ENCODE assay signal across 8 mouse cellular contexts in genomic region chr5:65937998-65938715, GRCm38 (mm10). TPM values are rescaled to one million over a fixed set of nuclear protein-coding genes. Genes with fewer than 3 reads are reported as not detected.
DNase-seq lines count a peak whose midpoint lies in the region; ATAC-seq and TF ChIP-seq lines count a peak whose summit lies in the region.

No protein-coding gene starts in this region.

- no peak overlapping the region for H3K4me2 ChIP-seq in forebrain, embryonic 12.5 days
- no peak overlapping the region for H3K4me2 ChIP-seq in heart, postnatal 0 days (ENCODE audit: low read depth, low read length)
- H3K4me2 ChIP-seq in liver, embryonic 13.5 days, result no peak overlapping the region
- H3K4me2 ChIP-seq in neural tube, embryonic 12.5 days (replicated peaks), result no peak overlapping the region
- no peak overlapping the region for H3K4me2 ChIP-seq in stomach, embryonic 16.5 days (ENCODE audit: low read depth, low read length)

- H3K27ac ChIP-seq in forebrain, embryonic 12.5 days, result no peak overlapping the region
- H3K27ac ChIP-seq in heart, postnatal 0 days (ENCODE audit: low read depth), result no peak overlapping the region
- H3K27ac ChIP-seq in liver, embryonic 13.5 days, result no peak overlapping the region
- no peak overlapping the region for H3K27ac ChIP-seq in neural tube, embryonic 12.5 days
- no peak overlapping the region for H3K27ac ChIP-seq in stomach, embryonic 16.5 days (ENCODE audit: low read length)

- no peaks in the 10 kb centered on the region for H3K4me1 ChIP-seq in forebrain, embryonic 12.5 days
- H3K4me1 ChIP-seq in heart, postnatal 0 days (ENCODE audit: control insufficient read depth, insufficient read depth), result no peaks in the 10 kb centered on the region
- H3K4me1 ChIP-seq in liver, embryonic 13.5 days (replicated peaks), result no peaks in the 10 kb centered on the region
- no peaks in the 10 kb centered on the region for H3K4me1 ChIP-seq in neural tube, embryonic 12.5 days
- H3K4me1 ChIP-seq in stomach, embryonic 16.5 days (ENCODE audit: control insufficient read depth, insufficient read depth, low read length), result no peaks in the 10 kb centered on the region

- no peaks in the 10 kb centered on the region for H3K9me3 ChIP-seq in forebrain, embryonic 12.5 days
- no peaks in the 10 kb centered on the region for H3K9me3 ChIP-seq in heart, postnatal 0 days (replicated peaks; ENCODE audit: control insufficient read depth, low read length)
- no peaks in the 10 kb centered on the region for H3K9me3 ChIP-seq in liver, embryonic 13.5 days (replicated peaks)
- H3K9me3 ChIP-seq in neural tube, embryonic 12.5 days, result no peaks in the 10 kb centered on the region
- no peaks in the 10 kb centered on the region for H3K9me3 ChIP-seq in stomach, embryonic 16.5 days (replicated peaks; ENCODE audit: control insufficient read depth, low read length)

- peak; percentile 74 to 79 for DNase-seq in CD8-positive naive resting alpha-beta T cell, adult 2 months (ENCODE audit: low read depth in 2 of 2, low spot score in 2 of 2)
- peak; percentile 86 for DNase-seq in c-Kit-positive CD71-negative TER-119-negative erythroid progenitor cells, embryonic 14.5 days (ENCODE audit: low read depth)
- peak; percentile 88 for DNase-seq in heart, postnatal 0 days (ENCODE audit: low spot score)
- peak; percentile 79 to 86 for DNase-seq in kidney, postnatal 25 days
- peak; percentile 61 for DNase-seq in liver, embryonic 13.5 days

- TF ChIP-seq CTCF in heart, postnatal 0 days (IDR thresholded peaks at IDR 0.05; ENCODE audit: low read depth), result peak; percentile 96

- TF ChIP-seq EP300 in heart, postnatal 0 days (IDR thresholded peaks at IDR 0.05; ENCODE audit: low read depth), result no peak

- H3K36me3 ChIP-seq in forebrain, embryonic 12.5 days (replicated peaks), result no peaks in the 10 kb centered on the region
- H3K36me3 ChIP-seq in heart, postnatal 0 days (replicated peaks; ENCODE audit: control insufficient read depth, insufficient read depth, low read length), result no peaks in the 10 kb centered on the region
- H3K36me3 ChIP-seq in liver, embryonic 13.5 days, result no peaks in the 10 kb centered on the region
- H3K36me3 ChIP-seq in neural tube, embryonic 12.5 days, result no peaks in the 10 kb centered on the region
- H3K36me3 ChIP-seq in stomach, embryonic 16.5 days (ENCODE audit: control insufficient read depth, insufficient read depth, low read length), result no peaks in the 10 kb centered on the region

- no peak overlapping the region for H3K9ac ChIP-seq in forebrain, embryonic 12.5 days
- no peak overlapping the region for H3K9ac ChIP-seq in heart, postnatal 0 days (replicated peaks; ENCODE audit: low read depth, low read length)
- H3K9ac ChIP-seq in liver, embryonic 13.5 days, result no peak overlapping the region
- no peak overlapping the region for H3K9ac ChIP-seq in neural tube, embryonic 12.5 days
- no peak overlapping the region for H3K9ac ChIP-seq in stomach, embryonic 16.5 days (ENCODE audit: low read length)

- no peak overlapping the region for H3K4me3 ChIP-seq in forebrain, embryonic 12.5 days (replicated peaks)
- H3K4me3 ChIP-seq in heart, postnatal 0 days (ENCODE audit: low read depth, low read length), result no peak overlapping the region
- H3K4me3 ChIP-seq in liver, embryonic 13.5 days (replicated peaks), result no peak overlapping the region
- H3K4me3 ChIP-seq in neural tube, embryonic 12.5 days, result no peak overlapping the region
- H3K4me3 ChIP-seq in stomach, embryonic 16.5 days (replicated peaks; ENCODE audit: low read length), result no peak overlapping the region

- ATAC-seq in forebrain, embryonic 12.5 days (ENCODE audit: low FRiP score), result peak; percentile 60; the same call in 1 of the 2 replicates
- peak; percentile 86 for ATAC-seq in heart, postnatal 0 days (ENCODE audit: insufficient read depth, low read depth)
- peak; percentile 61; the same call in 1 of the 2 replicates for ATAC-seq in liver, embryonic 13.5 days (ENCODE audit: low read depth)
- 0 out of 2 replicates have a peak, but pooled peaks have one; percentile 41 for ATAC-seq in neural tube, embryonic 12.5 days (ENCODE audit: low FRiP score, low read depth)
- ATAC-seq in stomach, embryonic 16.5 days (ENCODE audit: insufficient read depth, low FRiP score), result peak; percentile 76; the same call in 1 of the 2 replicates

- no peaks in the 10 kb centered on the region for H3K27me3 ChIP-seq in forebrain, embryonic 12.5 days
- no peaks in the 10 kb centered on the region for H3K27me3 ChIP-seq in heart, postnatal 0 days (ENCODE audit: control insufficient read depth, insufficient read depth, low read length)
- no peaks in the 10 kb centered on the region for H3K27me3 ChIP-seq in liver, embryonic 13.5 days
- H3K27me3 ChIP-seq in neural tube, embryonic 12.5 days (replicated peaks), result no peaks in the 10 kb centered on the region
- no peaks in the 10 kb centered on the region for H3K27me3 ChIP-seq in stomach, embryonic 16.5 days (ENCODE audit: control insufficient read depth, insufficient read depth, low read length)

- WGBS in forebrain, embryonic 12.5 days, result 62% methylated on average over 9 of the region's 9 CpGs
- WGBS in heart, postnatal 0 days, result 58% methylated on average over 9 of the region's 9 CpGs
- 45% methylated on average over 9 of the region's 9 CpGs for WGBS in liver, embryonic 13.5 days (ENCODE audit: insufficient replicate concordance)
- WGBS in neural tube, embryonic 12.5 days, result 62% methylated on average over 9 of the region's 9 CpGs
- WGBS in stomach, embryonic 16.5 days, result 44% methylated on average over 9 of the region's 9 CpGs

RNA-seq across cellular contexts. Expression of gene Chrna9, which starts 3.4 kb away (rescaled TPM):
- polyA plus RNA-seq in forebrain, embryonic 12.5 days (2016; fragmentation: Nextera tagmentation; extraction: Ambion mirVana), result not detected in 2 replicates
- total RNA-seq in heart, postnatal 0 days (2014; rRNA removed; ENCODE audit: low replicate concordance), result 6.9 and 21.2 TPM in 2 replicates
- not detected in 2 replicates for polyA plus RNA-seq in heart, postnatal 0 days (2015; fragmentation: Nextera tagmentation; extraction: Ambion mirVana)
- polyA plus RNA-seq in liver, embryonic 13.5 days (2015; fragmentation: Nextera tagmentation; extraction: Ambion mirVana), result not detected in 2 replicates
- polyA plus RNA-seq in neural tube, embryonic 12.5 days (2016; fragmentation: Nextera tagmentation; extraction: Ambion mirVana), result not detected in 2 replicates
- polyA plus RNA-seq in stomach, embryonic 16.5 days (2015; fragmentation: Nextera tagmentation; extraction: Ambion mirVana), result 0.43 TPM in 1 of 2 replicates, not detected in the other
